8 mouse cellular contexts compared by ENCODE assay signal in the genomic region with DNA sequence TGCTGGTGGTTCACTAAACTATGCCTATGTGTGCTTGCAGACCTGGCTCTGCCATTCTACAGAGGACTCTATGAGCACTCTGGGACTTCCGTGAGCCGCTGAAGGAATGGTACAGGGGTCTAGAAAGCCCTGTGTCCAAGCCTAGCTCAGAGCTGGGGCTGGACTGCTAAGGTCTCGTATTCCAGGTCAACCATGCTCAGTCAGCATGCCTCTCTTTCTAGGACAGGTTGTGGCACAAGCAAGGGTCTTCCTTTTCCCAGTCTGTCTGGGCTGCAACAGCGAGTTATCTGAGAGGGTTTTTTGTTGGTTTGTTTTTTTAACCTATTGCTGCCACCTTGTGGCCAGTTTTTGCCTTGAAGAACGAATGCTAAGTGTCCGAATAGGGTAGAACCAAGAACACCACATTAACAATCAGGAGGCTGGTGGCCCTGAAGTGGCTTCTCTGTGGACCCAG. TPM values are rescaled to one million over a fixed set of nuclear protein-coding genes. Genes with fewer than 3 reads are reported as not detected.
DNase-seq lines count a peak whose midpoint lies in the region; ATAC-seq lines count a peak whose summit lies in the region.

No protein-coding gene starts in this region.

- H3K36me3 ChIP-seq in embryonic facial prominence, embryonic 14.5 days (ENCODE audit: control insufficient read depth, insufficient read depth, low read length): no peaks in the 10 kb centered on the region
- no peaks in the 10 kb centered on the region for H3K36me3 ChIP-seq in limb, embryonic 11.5 days (ENCODE audit: control insufficient read depth, insufficient read depth, low read length)
- no peaks in the 10 kb centered on the region for H3K36me3 ChIP-seq in midbrain, embryonic 14.5 days (ENCODE audit: control insufficient read depth, insufficient read depth, low read length)

- no peaks in the 10 kb centered on the region for H3K4me1 ChIP-seq in embryonic facial prominence, embryonic 14.5 days (ENCODE audit: control insufficient read depth, insufficient read depth, low read length)
- no peaks in the 10 kb centered on the region for H3K4me1 ChIP-seq in limb, embryonic 11.5 days (ENCODE audit: control insufficient read depth, insufficient read depth, low read length)
- H3K4me1 ChIP-seq in midbrain, embryonic 14.5 days (ENCODE audit: control insufficient read depth, insufficient read depth, low read length): no peaks in the 10 kb centered on the region

- WGBS in embryonic facial prominence, embryonic 14.5 days: 29% methylated on average over 6 of the region's 6 CpGs
- 31% methylated on average over 6 of the region's 6 CpGs for WGBS in limb, embryonic 11.5 days
- 28% methylated on average over 6 of the region's 6 CpGs for WGBS in midbrain, embryonic 14.5 days

- no peak overlapping the region for H3K27ac ChIP-seq in embryonic facial prominence, embryonic 14.5 days (replicated peaks; ENCODE audit: low read depth, low read length)
- no peak overlapping the region for H3K27ac ChIP-seq in limb, embryonic 11.5 days (replicated peaks; ENCODE audit: low read depth, low read length)
- H3K27ac ChIP-seq in midbrain, embryonic 14.5 days (replicated peaks; ENCODE audit: low read depth, low read length): peak overlapping the region; percentile 63

- H3K4me2 ChIP-seq in embryonic facial prominence, embryonic 14.5 days (ENCODE audit: low read depth, low read length): peak overlapping the region; percentile 39
- no peak overlapping the region for H3K4me2 ChIP-seq in limb, embryonic 11.5 days (ENCODE audit: low read depth, severe bottlenecking)
- peak overlapping the region; percentile 42 for H3K4me2 ChIP-seq in midbrain, embryonic 14.5 days (ENCODE audit: low read length)

- peak; percentile 80 for DNase-seq in A20 (ENCODE audit: low read depth, low spot score)
- peak; percentile 57 to 76 for DNase-seq in adrenal gland, postnatal 4 days (ENCODE audit: low spot score in 2 of 2)
- DNase-seq in embryonic facial prominence, embryonic 14.5 days (ENCODE audit: low spot score): peak; percentile 91
- DNase-seq in heart, adult 9 months (ENCODE audit: low spot score in 2 of 2): peak; percentile 67 to 90
- peak; percentile 81 to 94 for DNase-seq in kidney, adult 8-10 months
- DNase-seq in limb, embryonic 11.5 days (ENCODE audit: low spot score): peak; percentile 92
- DNase-seq in midbrain, embryonic 14.5 days: peak; percentile 97
- DNase-seq in spleen, postnatal 10 days (ENCODE audit: low spot score in 2 of 2): peak; percentile 86 to 92

- H3K9ac ChIP-seq in embryonic facial prominence, embryonic 14.5 days (ENCODE audit: low read depth, low read length): 0 out of 2 replicates have a peak overlapping the region, but pooled peaks have one; percentile 16
- no peak overlapping the region for H3K9ac ChIP-seq in limb, embryonic 11.5 days (ENCODE audit: low read length)
- H3K9ac ChIP-seq in midbrain, embryonic 14.5 days (replicated peaks; ENCODE audit: low read length): peak overlapping the region; percentile 35; the same call in 1 of the 2 replicates

- ATAC-seq in embryonic facial prominence, embryonic 14.5 days (ENCODE audit: low read depth): peak; percentile 65
- peak; percentile 54; the same call in 1 of the 2 replicates for ATAC-seq in limb, embryonic 11.5 days (ENCODE audit: insufficient number of reproducible peaks, low FRiP score, low TSS enrichment, low read depth)
- ATAC-seq in midbrain, embryonic 14.5 days (ENCODE audit: low FRiP score, low TSS enrichment): peak; percentile 66

- no peaks in the 10 kb centered on the region for H3K27me3 ChIP-seq in embryonic facial prominence, embryonic 14.5 days (replicated peaks; ENCODE audit: control insufficient read depth, insufficient read depth, low read length)
- H3K27me3 ChIP-seq in limb, embryonic 11.5 days (ENCODE audit: control insufficient read depth, insufficient read depth, low read length): no peaks in the 10 kb centered on the region
- H3K27me3 ChIP-seq in midbrain, embryonic 14.5 days (ENCODE audit: control insufficient read depth, insufficient read depth, low read length): no peaks in the 10 kb centered on the region

- H3K9me3 ChIP-seq in embryonic facial prominence, embryonic 14.5 days (ENCODE audit: control insufficient read depth, low read length): no peaks in the 10 kb centered on the region
- H3K9me3 ChIP-seq in limb, embryonic 11.5 days (ENCODE audit: control insufficient read depth, low read length): no peaks in the 10 kb centered on the region
- no peaks in the 10 kb centered on the region for H3K9me3 ChIP-seq in midbrain, embryonic 14.5 days (ENCODE audit: control insufficient read depth, low read length)

- no peak overlapping the region for H3K4me3 ChIP-seq in embryonic facial prominence, embryonic 14.5 days (ENCODE audit: low read depth, low read length)
- no peak overlapping the region for H3K4me3 ChIP-seq in limb, embryonic 11.5 days (ENCODE audit: low read depth, low read length)
- peak overlapping the region; percentile 1; the same call in 1 of the 2 replicates for H3K4me3 ChIP-seq in midbrain, embryonic 14.5 days (replicated peaks; ENCODE audit: low read depth, low read length)

RNA-seq across cellular contexts. Expression of a gene that starts 2.4 kb away (rescaled TPM):
- total RNA-seq in adrenal gland, postnatal 4 days (2021): under 1 TPM; 0.87 to 0.90 TPM
- 0.60 and 0.63 TPM in 2 replicates for polyA plus RNA-seq in embryonic facial prominence, embryonic 14.5 days (2014; fragmentation: Nextera tagmentation; extraction: Ambion mirVana)
- not detected in 2 replicates for polyA plus RNA-seq in limb, embryonic 11.5 days (2014; fragmentation: Nextera tagmentation; extraction: Ambion mirVana)
- polyA plus RNA-seq in midbrain, embryonic 14.5 days (2014; fragmentation: Nextera tagmentation; extraction: Ambion mirVana): 0.81 TPM in 1 of 2 replicates, not detected in the other

RNA-seq across cellular contexts. Expression of a gene that starts 25.4 kb away (rescaled TPM):
- 100 to 1,000 TPM; 128 to 144 TPM for total RNA-seq in adrenal gland, postnatal 4 days (2021)
- polyA plus RNA-seq in embryonic facial prominence, embryonic 14.5 days (2014; fragmentation: Nextera tagmentation; extraction: Ambion mirVana): 73.8 and 77.9 TPM in 2 replicates
- polyA plus RNA-seq in limb, embryonic 11.5 days (2014; fragmentation: Nextera tagmentation; extraction: Ambion mirVana): 63.5 and 64.0 TPM in 2 replicates
- 54.9 and 56.0 TPM in 2 replicates for polyA plus RNA-seq in midbrain, embryonic 14.5 days (2014; fragmentation: Nextera tagmentation; extraction: Ambion mirVana)

RNA-seq across cellular contexts. Expression of a gene that starts 25.5 kb away (rescaled TPM):
- total RNA-seq in adrenal gland, postnatal 4 days (2021): 10 to 100 TPM; 84.1 to 89.3 TPM
- polyA plus RNA-seq in embryonic facial prominence, embryonic 14.5 days (2014; fragmentation: Nextera tagmentation; extraction: Ambion mirVana): 72.2 and 79.5 TPM in 2 replicates
- 129 and 131 TPM in 2 replicates for polyA plus RNA-seq in limb, embryonic 11.5 days (2014; fragmentation: Nextera tagmentation; extraction: Ambion mirVana)
- polyA plus RNA-seq in midbrain, embryonic 14.5 days (2014; fragmentation: Nextera tagmentation; extraction: Ambion mirVana): 166 and 200 TPM in 2 replicates

RNA-seq across cellular contexts. Expression of a gene that starts 40.9 kb away (rescaled TPM):
- total RNA-seq in adrenal gland, postnatal 4 days (2021): 10 to 100 TPM; 18.8 to 21.1 TPM
- 7.9 and 8.3 TPM in 2 replicates for polyA plus RNA-seq in embryonic facial prominence, embryonic 14.5 days (2014; fragmentation: Nextera tagmentation; extraction: Ambion mirVana)
- 5.2 and 6.3 TPM in 2 replicates for polyA plus RNA-seq in limb, embryonic 11.5 days (2014; fragmentation: Nextera tagmentation; extraction: Ambion mirVana)
- polyA plus RNA-seq in midbrain, embryonic 14.5 days (2014; fragmentation: Nextera tagmentation; extraction: Ambion mirVana): 19.1 and 21.8 TPM in 2 replicates

RNA-seq across cellular contexts. Expression of a gene that starts 44.6 kb away (rescaled TPM):
- 10 to 100 TPM; 61.4 to 65.6 TPM for total RNA-seq in adrenal gland, postnatal 4 days (2021)
- polyA plus RNA-seq in embryonic facial prominence, embryonic 14.5 days (2014; fragmentation: Nextera tagmentation; extraction: Ambion mirVana): 121 and 129 TPM in 2 replicates
- polyA plus RNA-seq in limb, embryonic 11.5 days (2014; fragmentation: Nextera tagmentation; extraction: Ambion mirVana): 178 and 189 TPM in 2 replicates
- 117 and 127 TPM in 2 replicates for polyA plus RNA-seq in midbrain, embryonic 14.5 days (2014; fragmentation: Nextera tagmentation; extraction: Ambion mirVana)
